Mouse (Mus musculus): ENCODE data around the gene Frem1. TPM values are rescaled to one million over a fixed set of nuclear protein-coding genes. Genes with fewer than 3 reads are reported as not detected.

Frem1 gene
- polyA plus RNA-seq, 1 experiment = 0.48 TPM

DNA sequence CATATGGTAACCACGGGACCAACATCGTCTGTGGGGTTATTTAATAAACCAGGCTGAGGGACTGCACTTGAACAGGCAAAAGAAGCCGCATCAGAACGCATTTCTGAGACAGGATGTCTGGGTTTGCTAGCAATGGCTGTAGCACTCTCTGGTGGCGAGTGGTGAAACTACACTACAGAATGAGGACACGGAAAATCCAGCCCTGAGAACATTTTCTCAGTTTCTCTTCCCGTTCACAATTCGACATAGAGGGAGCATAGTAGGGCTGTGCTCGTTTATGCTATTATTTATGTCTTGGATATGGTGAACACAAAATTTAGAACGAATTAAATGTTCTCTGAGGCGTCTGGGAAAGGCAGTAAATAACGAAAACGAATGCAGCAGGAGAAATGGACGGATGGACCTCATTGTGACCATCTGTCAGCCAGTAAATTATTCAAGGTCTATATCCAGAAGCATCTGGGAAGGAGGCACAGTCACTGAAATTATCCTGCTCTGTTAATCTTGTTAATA is 118.4 kb downstream of the Frem1 start:
- Histone ChIP-seq H3K4me3 (ENCODE audit: low read depth, low read length) (no peak overlapping the region), H3K4me1 (ENCODE audit: control insufficient read depth, insufficient read depth, insufficient read length, low read length) (peaks cover 3% of the 10 kb centered on the region; the same call in 1 of the 2 replicates), H3K27me3 (ENCODE audit: control insufficient read depth, insufficient read depth, low read length) (no peaks in the 10 kb centered on the region), H3K36me3 (ENCODE audit: control insufficient read depth, insufficient read depth, low read length) (no peaks in the 10 kb centered on the region), H3K27ac (ENCODE audit: insufficient read depth, low read depth, low read length) (no peak overlapping the region)
- TF ChIP-seq POLR2A (IDR thresholded peaks at IDR 0.05; ENCODE audit: low read depth, low read length) (no peak), CTCF (IDR thresholded peaks at IDR 0.05; ENCODE audit: extremely low read depth, insufficient read length, insufficient replicate concordance, low read depth, low read length) (peak; percentile 69; the same call in 1 of the 2 replicates)
- 7% methylated on average over 14 of the region's 14 CpGs for WGBS

DNA sequence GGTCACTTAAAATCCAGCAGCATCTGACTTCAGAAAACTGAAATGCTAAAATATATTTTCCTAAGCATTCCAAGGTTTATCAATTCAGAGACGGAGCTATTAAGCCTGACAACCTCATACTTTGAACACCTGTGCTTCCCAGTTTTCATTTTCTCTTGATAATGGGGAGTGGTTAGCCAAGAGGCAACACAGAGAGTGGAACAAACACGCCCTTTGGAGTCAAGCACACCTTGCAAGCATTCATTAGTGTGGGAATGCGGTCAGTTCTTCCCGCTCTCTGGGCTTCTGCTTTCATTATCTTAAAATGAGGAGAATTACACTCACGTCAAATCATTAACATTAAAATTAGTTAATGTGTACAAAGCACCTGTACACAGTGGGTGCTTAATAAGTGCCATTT is 122.1 kb downstream of the Frem1 start:
- Histone ChIP-seq H3K27ac (ENCODE audit: insufficient read depth, low read depth, low read length) (no peak overlapping the region), H3K4me1 (ENCODE audit: control insufficient read depth, insufficient read depth, insufficient read length, low read length) (peaks cover 3% of the 10 kb centered on the region; the same call in 1 of the 2 replicates), H3K36me3 (ENCODE audit: control insufficient read depth, insufficient read depth, low read length) (no peaks in the 10 kb centered on the region), H3K4me3 (ENCODE audit: low read depth, low read length) (no peak overlapping the region), H3K27me3 (ENCODE audit: control insufficient read depth, insufficient read depth, low read length) (no peaks in the 10 kb centered on the region)
- WGBS = 25% methylated on average over 5 of the region's 5 CpGs
- TF ChIP-seq POLR2A (IDR thresholded peaks at IDR 0.05; ENCODE audit: low read depth, low read length) (no peak), CTCF (IDR thresholded peaks at IDR 0.05; ENCODE audit: extremely low read depth, insufficient read length, insufficient replicate concordance, low read depth, low read length) (no peak)

DNA sequence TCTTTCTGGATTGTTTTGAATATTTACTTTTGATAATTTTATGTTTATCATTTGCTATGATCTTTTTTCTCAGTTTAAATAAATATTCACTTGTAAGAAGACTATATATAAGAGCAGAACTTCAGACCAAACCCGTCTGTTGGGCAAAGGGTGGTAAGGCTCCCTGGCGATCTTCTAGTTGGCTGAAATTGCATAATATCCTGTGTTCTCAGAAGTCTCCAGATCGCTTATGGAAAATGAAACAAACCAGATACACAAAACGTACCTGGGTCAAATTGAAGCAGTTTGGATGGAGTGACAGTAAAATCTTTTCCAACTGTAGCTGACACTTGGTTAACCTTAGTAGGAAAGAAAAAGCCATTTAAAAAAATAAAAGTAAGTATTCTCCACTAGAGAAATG is 130.2 kb downstream of the Frem1 start:
- TF ChIP-seq POLR2A (IDR thresholded peaks at IDR 0.05; ENCODE audit: low read depth, low read length) (no peak), CTCF (IDR thresholded peaks at IDR 0.05; ENCODE audit: extremely low read depth, insufficient read length, insufficient replicate concordance, low read depth, low read length) (no peak)
- Histone ChIP-seq H3K36me3 (ENCODE audit: control insufficient read depth, insufficient read depth, low read length) (no peaks in the 10 kb centered on the region), H3K27me3 (ENCODE audit: control insufficient read depth, insufficient read depth, low read length) (no peaks in the 10 kb centered on the region), H3K27ac (ENCODE audit: insufficient read depth, low read depth, low read length) (no peak overlapping the region), H3K4me3 (ENCODE audit: low read depth, low read length) (no peak overlapping the region), H3K4me1 (ENCODE audit: control insufficient read depth, insufficient read depth, insufficient read length, low read length) (no peaks in the 10 kb centered on the region)
- WGBS = 36% methylated on average over 4 of the region's 4 CpGs

DNA sequence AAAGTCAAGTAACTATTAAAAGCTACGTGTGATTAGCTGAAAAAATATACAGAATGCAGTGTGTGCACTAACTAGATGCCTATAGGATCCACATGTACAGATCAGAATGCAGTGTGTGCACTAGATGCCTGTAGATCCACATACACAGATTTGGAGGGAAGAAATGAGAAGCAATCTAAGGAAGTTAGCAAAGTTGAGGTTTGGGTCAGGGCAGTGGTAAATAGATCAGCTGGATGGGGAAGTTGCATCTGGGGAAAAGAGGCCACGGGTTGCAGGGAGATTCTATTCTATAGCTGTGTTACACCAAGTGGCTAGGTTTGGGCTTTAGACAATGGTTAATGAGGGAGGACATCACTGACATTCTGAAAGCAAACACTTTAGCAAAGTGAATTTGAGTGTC is 133.5 kb downstream of the Frem1 start:
- 61% methylated on average over 2 of the region's 2 CpGs for WGBS
- H3K27ac ChIP-seq (ENCODE audit: insufficient read depth, low read depth, low read length) = no peak overlapping the region
- no peaks in the 10 kb centered on the region for H3K4me1 ChIP-seq (ENCODE audit: control insufficient read depth, insufficient read depth, insufficient read length, low read length)
- no peaks in the 10 kb centered on the region for H3K27me3 ChIP-seq (ENCODE audit: control insufficient read depth, insufficient read depth, low read length)
- no peak for TF ChIP-seq POLR2A (IDR thresholded peaks at IDR 0.05; ENCODE audit: low read depth, low read length)
- no peaks in the 10 kb centered on the region for H3K36me3 ChIP-seq (ENCODE audit: control insufficient read depth, insufficient read depth, low read length)
- H3K4me3 ChIP-seq (ENCODE audit: low read depth, low read length) = no peak overlapping the region

DNA sequence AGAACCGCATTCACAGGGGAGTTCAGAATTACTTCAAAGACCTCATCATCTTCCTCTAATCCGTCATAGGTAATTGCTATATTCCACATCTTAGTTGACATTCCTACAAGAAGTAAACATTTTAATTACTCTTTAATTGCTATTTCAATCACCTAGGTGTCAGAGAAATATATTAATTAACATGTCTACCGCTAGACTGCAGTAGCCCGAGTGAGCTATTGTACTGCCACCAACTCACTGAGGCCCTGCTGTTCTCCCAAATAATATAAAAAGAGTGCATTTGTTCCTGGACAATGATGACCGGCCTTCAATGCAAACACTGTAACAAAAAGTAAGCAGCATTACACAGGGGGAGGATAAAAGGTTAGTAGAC is 135.5 kb downstream of the Frem1 start:
- TF ChIP-seq POLR2A (IDR thresholded peaks at IDR 0.05; ENCODE audit: low read depth, low read length) (no peak), CTCF (IDR thresholded peaks at IDR 0.05; ENCODE audit: extremely low read depth, insufficient read length, insufficient replicate concordance, low read depth, low read length) (no peak)
- Histone ChIP-seq H3K4me1 (ENCODE audit: control insufficient read depth, insufficient read depth, insufficient read length, low read length) (no peaks in the 10 kb centered on the region), H3K27me3 (ENCODE audit: control insufficient read depth, insufficient read depth, low read length) (no peaks in the 10 kb centered on the region), H3K4me3 (ENCODE audit: low read depth, low read length) (no peak overlapping the region), H3K36me3 (ENCODE audit: control insufficient read depth, insufficient read depth, low read length) (no peaks in the 10 kb centered on the region), H3K27ac (ENCODE audit: insufficient read depth, low read depth, low read length) (no peak overlapping the region)
- 64% methylated on average over 5 of the region's 5 CpGs for WGBS

DNA sequence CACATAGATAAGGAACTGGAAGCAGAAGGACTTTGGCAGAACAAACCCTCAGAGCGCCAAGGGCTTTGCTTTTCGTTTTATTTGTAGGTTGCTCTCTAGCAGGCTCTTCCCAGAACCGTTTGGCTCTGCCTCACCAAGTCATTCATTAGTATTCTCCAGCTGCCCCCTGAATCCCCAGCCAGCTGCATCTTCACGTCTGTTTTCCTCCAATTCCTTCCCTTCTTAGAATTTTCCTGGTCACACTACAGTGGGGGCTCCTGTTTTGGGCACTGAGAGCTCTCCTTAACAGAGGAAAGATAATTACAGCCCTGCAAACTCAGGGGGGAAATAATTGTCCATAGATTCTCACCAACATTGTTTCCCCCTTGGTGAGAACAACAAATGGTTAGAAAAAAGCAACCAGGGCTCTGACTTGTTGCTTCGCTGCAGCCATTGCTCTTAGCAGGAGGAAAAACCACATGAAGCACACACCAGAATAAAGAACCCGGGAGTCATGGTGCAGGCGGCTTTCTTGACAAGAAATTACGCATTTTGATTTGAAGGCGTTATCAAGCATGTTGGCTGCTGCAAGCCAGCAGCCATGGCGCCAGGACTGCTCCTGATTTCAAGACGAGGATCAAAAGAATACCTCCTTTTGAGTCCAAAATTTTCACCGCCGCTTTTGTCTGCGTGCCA is 136.0 kb downstream of the Frem1 start:
- TF ChIP-seq POLR2A (IDR thresholded peaks at IDR 0.05; ENCODE audit: low read depth, low read length) (no peak), CTCF (IDR thresholded peaks at IDR 0.05; ENCODE audit: extremely low read depth, insufficient read length, insufficient replicate concordance, low read depth, low read length) (no peak)
- H3K27ac ChIP-seq (ENCODE audit: insufficient read depth, low read depth, low read length) = no peak overlapping the region
- WGBS = 54% methylated on average over 14 of the region's 14 CpGs

DNA sequence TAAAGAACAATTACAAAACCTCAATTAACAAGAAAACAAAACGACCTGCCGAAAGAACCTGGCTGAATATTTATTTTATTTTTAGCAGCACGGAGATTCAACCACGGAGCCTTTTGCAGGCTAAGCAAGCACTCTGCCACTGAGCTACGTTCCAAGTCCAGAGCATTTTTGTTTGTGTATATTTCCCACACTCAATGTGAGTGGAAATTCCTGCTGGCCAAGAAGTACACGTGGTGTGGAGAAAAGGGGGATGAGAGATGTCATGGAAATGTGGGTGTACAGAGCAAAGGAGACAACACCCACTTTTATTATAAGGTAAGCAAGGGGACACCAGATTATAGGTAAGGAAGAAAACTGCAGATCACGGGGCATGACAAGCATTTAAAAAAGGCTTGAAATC is 136.6 kb downstream of the Frem1 start:
- Histone ChIP-seq H3K36me3 (ENCODE audit: control insufficient read depth, insufficient read depth, low read length) (no peaks in the 10 kb centered on the region), H3K27me3 (ENCODE audit: control insufficient read depth, insufficient read depth, low read length) (no peaks in the 10 kb centered on the region), H3K27ac (ENCODE audit: insufficient read depth, low read depth, low read length) (no peak overlapping the region), H3K4me1 (ENCODE audit: control insufficient read depth, insufficient read depth, insufficient read length, low read length) (no peaks in the 10 kb centered on the region), H3K4me3 (ENCODE audit: low read depth, low read length) (no peak overlapping the region)
- 48% methylated on average over 7 of the region's 7 CpGs for WGBS
- TF ChIP-seq POLR2A (IDR thresholded peaks at IDR 0.05; ENCODE audit: low read depth, low read length) (no peak), CTCF (IDR thresholded peaks at IDR 0.05; ENCODE audit: extremely low read depth, insufficient read length, insufficient replicate concordance, low read depth, low read length) (no peak)

More for the DNA sequence above, 136.0 kb downstream of the Frem1 start:
- Histone ChIP-seq H3K27me3 (ENCODE audit: control insufficient read depth, insufficient read depth, low read length) (no peaks in the 10 kb centered on the region), H3K4me1 (ENCODE audit: control insufficient read depth, insufficient read depth, insufficient read length, low read length) (no peaks in the 10 kb centered on the region), H3K4me3 (ENCODE audit: low read depth, low read length) (no peak overlapping the region), H3K36me3 (ENCODE audit: control insufficient read depth, insufficient read depth, low read length) (no peaks in the 10 kb centered on the region)
